Mouse (Mus musculus) lung, postnatal 0 days (tissue): ENCODE measurements around the gene Anapc11. TPM values are rescaled to one million over a fixed set of nuclear protein-coding genes. Genes with fewer than 3 reads are reported as not detected.

Experiments used
- ATAC-seq: fragments of 200-750 bp; cut with Nextera tagmentation; 2 replicates; pipeline ENCODE4 v1.8.0; 2017; ENCODE audit warnings: moderate library complexity
- DNase-seq: peaks from one replicate; pipeline ENCODE4 v3.0.0-alpha.2; 2016; ENCODE audit warnings: low spot score
- H3K27ac ChIP-seq: fragments of 300-500 bp; sonication (generic); 2 replicates; pipeline ENCODE4 v1.5.1; 2014; ENCODE audit warnings: antibody characterized with exemption, mild to moderate bottlenecking, low read length, mixed read lengths
- H3K27me3 ChIP-seq: fragments of 300-500 bp; sonication (generic); replicated peaks from 2 replicates; pipeline ENCODE4 v1.6.1; 2014; ENCODE audit warnings: low read length, mixed read lengths; ENCODE audit not compliant: insufficient read depth
- H3K36me3 ChIP-seq: fragments of 300-500 bp; sonication (generic); 2 replicates; pipeline ENCODE4 v1.6.1; 2014; ENCODE audit warnings: low read length, mixed read lengths; ENCODE audit not compliant: insufficient read depth
- H3K4me1 ChIP-seq: fragments of 300-500 bp; sonication (generic); 2 replicates; pipeline ENCODE4 v1.6.1; 2014; ENCODE audit warnings: antibody characterized with exemption, low read depth, low read length, mixed read lengths; ENCODE audit not compliant: insufficient read depth
- H3K4me2 ChIP-seq: fragments of 300-500 bp; sonication (generic); replicated peaks from 2 replicates; pipeline ENCODE4 v1.6.1; 2014; ENCODE audit warnings: low read depth, mild to moderate bottlenecking, low read length, moderate library complexity, mixed read lengths
- H3K4me3 ChIP-seq: fragments of 300-500 bp; sonication (generic); 2 replicates; pipeline ENCODE4 v1.5.1; 2014; ENCODE audit warnings: low read depth, low read length
- H3K9ac ChIP-seq: fragments of 300-500 bp; sonication (generic); replicated peaks from 2 replicates; pipeline ENCODE4 v1.6.1; 2014; ENCODE audit warnings: low read depth, mild to moderate bottlenecking
- H3K9me3 ChIP-seq: fragments of 300-500 bp; sonication (generic); 2 replicates; pipeline ENCODE4 v1.6.1; 2016; ENCODE audit warnings: low read length, mixed read lengths
- CTCF ChIP-seq: IDR thresholded peaks from 2 replicates; pipeline ENCODE4 v1.5.1; 2016; ENCODE audit warnings: antibody characterized with exemption, mild to moderate bottlenecking
- EP300 ChIP-seq: IDR thresholded peaks from 2 replicates; pipeline ENCODE4 v1.6.1; 2016; ENCODE audit warnings: antibody characterized with exemption, mild to moderate bottlenecking, control low read depth
- WGBS: fragments of 180-500 bp; shearing (Covaris S2); extraction: QIAGEN DNeasy Blood & Tissue Kit; methylation state at CpG from one replicate; pipeline ENCODE4 v1.1.7; 2014; 5-methylcytosine and 5-hydroxymethylcytosine counted together
- microRNA-seq: library from miRNA; unstranded; fragments of <30 nt; microRNA quantifications from one replicate; pipeline ENCODE4, GENCODE M21; 2016
- polyA plus RNA-seq: library from polyadenylated mRNA; unstranded; fragments of >200 nt; fragmentation: Nextera tagmentation; extraction: Ambion mirVana; gene quantifications from 2 replicates; pipeline ENCODE4 v1.2.1, GENCODE M21; 2015

Anapc11 gene
- polyA plus RNA-seq, 1 experiment from 2014 or later, result 138 TPM

DNA sequence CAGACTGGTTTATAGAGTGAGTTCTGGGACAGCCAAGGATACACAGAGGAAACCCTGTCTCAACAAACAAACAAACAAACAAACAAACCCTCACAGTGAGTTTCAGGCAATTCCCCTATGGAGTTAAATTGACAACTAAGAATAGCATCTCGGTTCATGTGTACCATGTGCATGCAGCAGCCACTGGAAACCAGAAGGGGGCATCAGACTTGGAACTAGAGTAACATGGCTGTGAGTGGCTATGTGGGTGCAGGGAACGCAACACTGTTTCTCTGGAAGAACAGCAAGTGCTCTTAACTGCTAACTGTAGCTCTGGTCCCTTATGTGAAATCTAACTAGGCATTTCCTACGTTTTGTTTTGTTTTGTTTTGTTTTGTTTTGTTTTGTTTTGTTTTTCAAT, 53.7 kb downstream of the Anapc11 start:
- Histone ChIP-seq H3K27me3 (0 out of 2 replicates have a peak, but pooled peaks cover 6% of the 10 kb centered on the region), H3K4me1 (no peaks in the 10 kb centered on the region), H3K27ac (no peak overlapping the region), H3K4me2 (no peak overlapping the region), H3K9ac (no peak overlapping the region), H3K36me3 (no peaks in the 10 kb centered on the region), H3K4me3 (no peak overlapping the region), H3K9me3 (no peaks in the 10 kb centered on the region)
- DNase-seq, result no peak
- ATAC-seq, result no peak
- 65% methylated on average over 3 of the region's 3 CpGs for WGBS
- peak; percentile 52 for TF ChIP-seq CTCF
- no peak for TF ChIP-seq EP300

GRCm38 (mm10) chr11:120654741-120655140, 56.5 kb downstream of the Anapc11 start:
- H3K27ac ChIP-seq, result no peak overlapping the region
- WGBS, result 51% methylated on average over 3 of the region's 3 CpGs
- H3K27me3 ChIP-seq, result peaks cover 17% of the 10 kb centered on the region
- DNase-seq (no peak), ATAC-seq (no peak)
- H3K4me2 ChIP-seq, result no peak overlapping the region
- no peak overlapping the region for H3K9ac ChIP-seq
- no peaks in the 10 kb centered on the region for H3K9me3 ChIP-seq
- TF ChIP-seq CTCF (no peak), EP300 (no peak)
- no peaks in the 10 kb centered on the region for H3K36me3 ChIP-seq
- H3K4me1 ChIP-seq, result peaks cover 3% of the 10 kb centered on the region; the same call in 1 of the 2 replicates
- no peak overlapping the region for H3K4me3 ChIP-seq

GRCm38 (mm10) chr11:120657301-120657700, 59.1 kb downstream of the Anapc11 start:
- ATAC-seq (no peak), DNase-seq (no peak)
- Histone ChIP-seq H3K9ac (no peak overlapping the region), H3K4me3 (no peak overlapping the region), H3K4me2 (no peak overlapping the region), H3K27ac (no peak overlapping the region), H3K9me3 (no peaks in the 10 kb centered on the region), H3K27me3 (peaks cover 41% of the 10 kb centered on the region), H3K36me3 (no peaks in the 10 kb centered on the region), H3K4me1 (peaks cover 7% of the 10 kb centered on the region)
- TF ChIP-seq EP300 (no peak), CTCF (no peak)
- 78% methylated on average over 4 of the region's 4 CpGs for WGBS

Small RNA genes within 50 kb of the gene (microRNA-seq; reads per million reads assigned to microRNA genes)
- gene Mir6936, result 0.98 reads per million

Other genes starting within 250 kb of the Anapc11 start
- gene Actg1, start 249.9 kb upstream of the Anapc11 start, polyA plus RNA-seq, result 1,989 and 2,317 TPM in 2 replicates
- gene Fscn2, start 236.9 kb upstream of the Anapc11 start, polyA plus RNA-seq, result 0.36 and 0.74 TPM in 2 replicates
- 18.1 and 19.6 TPM in 2 replicates for gene Faap100, start 219.7 kb upstream of the Anapc11 start, polyA plus RNA-seq
- 15.3 and 16.5 TPM in 2 replicates for gene Nploc4, start 160.7 kb upstream of the Anapc11 start, polyA plus RNA-seq
- gene Tspan10, start 155.8 kb upstream of the Anapc11 start, polyA plus RNA-seq, result not detected in 2 replicates
- not detected in 2 replicates for gene Pde6g, start 144.9 kb upstream of the Anapc11 start, polyA plus RNA-seq
- 14.9 and 18.9 TPM in 2 replicates for gene Oxld1, start 140.4 kb upstream of the Anapc11 start, polyA plus RNA-seq
- 16.5 and 21.1 TPM in 2 replicates for gene Ccdc137, start 140.3 kb upstream of the Anapc11 start, polyA plus RNA-seq
- gene Arl16, start 130.8 kb upstream of the Anapc11 start, polyA plus RNA-seq, result 29.8 and 33.4 TPM in 2 replicates
- 60.6 and 67.7 TPM in 2 replicates for gene Mrpl12, start 113.8 kb upstream of the Anapc11 start, polyA plus RNA-seq
- 75.4 and 83.4 TPM in 2 replicates for gene Slc25a10, start 106.6 kb upstream of the Anapc11 start, polyA plus RNA-seq
- gene Gcgr, start 67.7 kb upstream of the Anapc11 start, polyA plus RNA-seq, result 0.61 and 0.76 TPM in 2 replicates
- gene Mcrip1, start 48.7 kb upstream of the Anapc11 start, polyA plus RNA-seq, result 209 and 215 TPM in 2 replicates
- not detected in 2 replicates for gene Ppp1r27, start 47.3 kb upstream of the Anapc11 start, polyA plus RNA-seq
- gene P4hb, start 25.2 kb upstream of the Anapc11 start, polyA plus RNA-seq, result 551 and 555 TPM in 2 replicates
- gene Arhgdia, start 16.8 kb upstream of the Anapc11 start, polyA plus RNA-seq, result 512 TPM in 2 replicates
- 149 and 150 TPM in 2 replicates for gene Alyref, start 56 bp upstream of the Anapc11 start, polyA plus RNA-seq
- 2.5 and 2.9 TPM in 2 replicates for gene Npb, start 10.1 kb downstream of the Anapc11 start, polyA plus RNA-seq
- 93.9 and 102 TPM in 2 replicates for gene Pcyt2, start 19.5 kb downstream of the Anapc11 start, polyA plus RNA-seq
- 45.3 and 46.0 TPM in 2 replicates for gene Sirt7, start 26.8 kb downstream of the Anapc11 start, polyA plus RNA-seq
- 25.9 and 28.3 TPM in 2 replicates for gene Mafg, start 35.2 kb downstream of the Anapc11 start, polyA plus RNA-seq
- gene Pycr1, start 45.3 kb downstream of the Anapc11 start, polyA plus RNA-seq, result 6.9 and 7.1 TPM in 2 replicates
- gene Myadml2, start 49.7 kb downstream of the Anapc11 start, polyA plus RNA-seq, result 0.46 TPM in 1 of 2 replicates, not detected in the other
- 8.5 and 10.2 TPM in 2 replicates for gene Notum, start 62.8 kb downstream of the Anapc11 start, polyA plus RNA-seq
- gene Aspscr1, start 74.6 kb downstream of the Anapc11 start, polyA plus RNA-seq, result 114 and 129 TPM in 2 replicates
- gene Cenpx, start 115.3 kb downstream of the Anapc11 start, polyA plus RNA-seq, result 102 and 112 TPM in 2 replicates
- gene Lrrc45, start 115.5 kb downstream of the Anapc11 start, polyA plus RNA-seq, result 37.3 and 41.4 TPM in 2 replicates
- 56.0 and 61.9 TPM in 2 replicates for gene Rac3, start 123.0 kb downstream of the Anapc11 start, polyA plus RNA-seq
- 344 and 430 TPM in 2 replicates for gene Dcxr, start 128.9 kb downstream of the Anapc11 start, polyA plus RNA-seq
- gene Cbr2, start 133.7 kb downstream of the Anapc11 start, polyA plus RNA-seq, result 4,475 and 4,528 TPM in 2 replicates
- 2.0 and 3.7 TPM in 2 replicates for gene Hmga1b, start 164.4 kb downstream of the Anapc11 start, polyA plus RNA-seq
- 22.5 and 26.4 TPM in 2 replicates for gene Rfng, start 185.8 kb downstream of the Anapc11 start, polyA plus RNA-seq
- 121 and 131 TPM in 2 replicates for gene Gps1, start 185.9 kb downstream of the Anapc11 start, polyA plus RNA-seq
- 40.5 and 43.1 TPM in 2 replicates for gene Dus1l, start 198.0 kb downstream of the Anapc11 start, polyA plus RNA-seq
- gene Fasn, start 226.1 kb downstream of the Anapc11 start, polyA plus RNA-seq, result 54.7 and 63.8 TPM in 2 replicates